Mouse (Mus musculus): ENCODE data around the gene Dgkg.

- no peak for TF ChIP-seq CTCF (IDR thresholded peaks at IDR 0.05; ENCODE audit: insufficient read depth, low read depth, low read length)
- no peak for TF ChIP-seq POLR2A (IDR thresholded peaks at IDR 0.05; ENCODE audit: insufficient read depth, low read depth, low read length)
These were observed 26.6 kb upstream of the Dgkg start for GRCm38 (mm10) chr16:22683605-22684004.

Data from olfactory bulb, adult 2 months (tissue).